Mouse (Mus musculus) retina, postnatal 7 days (tissue): ENCODE measurements around the gene Prg2.

ENCODE experiments used
- DNase-seq: peaks from one replicate; pipeline ENCODE4 v3.0.0-alpha.2; 2012; ENCODE audit warnings: low read depth, low spot score

Gene Prg2

DNA sequence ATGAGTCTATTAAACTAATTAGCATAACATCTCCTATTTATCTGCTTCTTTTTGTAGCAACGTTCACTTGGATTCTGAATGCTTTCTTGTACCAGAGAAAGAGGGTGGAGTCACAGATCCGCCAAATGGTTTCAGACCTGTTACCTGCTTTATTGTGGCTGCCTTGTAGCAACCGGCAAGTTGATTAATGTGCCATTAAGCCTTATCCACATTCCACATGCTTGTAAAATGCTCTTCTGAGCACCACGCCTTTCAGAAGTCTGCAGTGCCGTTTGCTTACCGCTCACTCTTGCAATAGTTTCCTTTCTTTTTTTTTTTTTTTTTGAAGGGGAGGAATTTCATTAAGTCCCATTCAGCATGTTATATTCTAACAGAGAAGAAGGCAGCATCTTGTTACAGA, 49.6 kb downstream of the Prg2 start:
- DNase-seq = no peak

DNA sequence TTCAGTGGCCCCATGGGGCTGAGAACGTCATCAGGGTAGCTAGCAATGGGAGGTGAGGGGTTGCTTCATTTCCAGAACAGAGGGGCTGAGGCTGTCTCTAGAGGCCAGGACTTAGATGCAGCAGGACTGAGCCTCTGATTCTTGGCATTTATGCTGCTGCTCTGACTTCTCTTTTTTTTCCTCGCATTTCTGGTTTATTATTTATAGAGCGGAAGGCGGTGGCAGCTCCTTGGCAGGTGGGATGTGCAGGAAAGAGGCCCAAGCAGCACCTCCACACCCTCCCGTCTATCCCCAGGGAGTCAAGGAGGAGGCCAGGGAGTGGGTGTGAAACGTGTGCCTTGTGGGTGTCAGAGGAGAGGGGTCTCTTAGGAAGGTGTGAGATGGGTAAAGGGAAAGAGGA, 50.7 kb downstream of the Prg2 start:
- no peak for DNase-seq

DNA sequence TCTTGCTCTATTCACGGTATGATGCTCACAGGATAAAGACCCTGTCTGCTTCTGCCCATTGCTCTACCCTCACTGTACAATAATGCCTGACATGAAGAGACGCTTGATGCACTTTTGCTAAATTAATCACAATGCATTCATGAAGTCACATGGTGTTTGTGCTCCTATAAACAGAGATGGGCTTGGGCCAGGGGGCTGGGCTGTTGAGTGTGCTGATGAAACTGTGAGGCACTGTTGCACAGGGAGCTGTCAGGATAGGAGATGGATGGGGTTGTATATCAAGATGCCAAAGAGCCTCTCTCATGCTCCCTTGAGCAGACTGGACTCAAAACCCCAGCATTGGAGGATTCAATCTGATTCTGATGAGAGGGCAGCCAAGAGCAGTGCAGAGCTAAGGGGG, 52.9 kb downstream of the Prg2 start:
- no peak for DNase-seq
